Mouse (Mus musculus) mature B cell (primary cell): Measurements from ENCODE around the gene Chd5.

Source experiments
- in situ Hi-C: fragments of 300-500 bp; cut with MboI; formaldehyde crosslinking; loops from 2 replicates; pipeline ENCODE4 v1.14.3; 2019

Gene Chd5

DNA sequence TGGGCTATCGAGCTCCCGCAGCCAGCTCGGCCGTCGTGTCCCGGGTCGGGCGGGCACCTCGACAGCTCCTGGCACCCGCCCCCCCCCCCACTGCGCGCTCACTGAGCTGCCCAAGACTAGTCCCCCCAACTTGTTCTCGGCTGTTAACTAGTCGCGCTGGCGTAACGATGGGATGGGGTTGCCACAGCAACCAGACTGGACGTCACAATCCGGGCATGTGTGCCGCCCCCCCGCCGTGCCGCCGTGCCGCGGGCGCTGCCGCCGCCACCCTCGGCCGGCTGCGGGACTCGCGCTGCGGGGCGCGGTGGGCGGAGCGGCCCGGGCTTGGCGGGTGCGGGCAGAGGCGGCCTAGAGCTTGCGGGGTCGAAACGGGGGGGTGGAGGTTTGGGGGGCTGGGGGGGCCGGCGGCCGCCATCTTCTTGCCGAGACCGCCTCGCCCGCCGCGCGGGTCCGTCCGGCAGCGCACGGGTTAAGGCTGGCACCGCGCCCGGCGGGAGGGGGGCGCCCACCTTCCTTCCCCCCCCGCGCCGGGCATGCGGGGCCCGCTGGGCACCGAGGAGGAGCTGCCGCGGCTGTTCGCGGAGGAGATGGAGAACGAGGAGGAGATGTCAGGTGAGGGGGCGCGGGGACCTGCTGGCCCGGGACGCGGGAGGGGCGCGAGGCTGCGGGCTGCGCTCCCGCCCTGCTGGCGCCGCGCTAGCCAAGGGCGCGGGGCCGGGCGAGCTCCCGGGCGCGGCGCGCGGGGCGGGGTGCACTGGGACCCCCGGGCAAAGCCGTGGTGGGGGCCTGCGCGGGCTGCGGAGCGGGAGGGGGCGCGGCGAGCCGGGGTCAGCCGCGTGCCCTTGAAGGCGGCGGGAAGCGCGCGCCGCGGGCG lies at the start of gene Chd5:
Gene Chd5, plus strand, starts transcription at position 233 of the 874 bp plus-strand sequence.
- in situ Hi-C loops: no loop called here

- in situ Hi-C loops: loop anchor here (5.0 kb wide), 1 partner anchor 118 kb away; no protein-coding TSS in a partner anchor
These were observed 48.1 kb upstream of the Chd5 start for GRCm38 (mm10) chr4:152290385-152290784.

GRCm38 (mm10) chr4:152290991-152291390 lies 47.5 kb upstream of the Chd5 start:
- in situ Hi-C loops: loop anchor here (5.0 kb wide), 1 partner anchor 119 kb away; no protein-coding TSS in a partner anchor

GRCm38 (mm10) chr4:152291562-152291961 lies 46.9 kb upstream of the Chd5 start, which contains the start of gene Hes3:
Gene Hes3, minus strand, starts transcription at chr4:152291662.
- in situ Hi-C loops: loop anchor here (5.0 kb wide), 1 partner anchor 119 kb away; no protein-coding TSS in a partner anchor

GRCm38 (mm10) chr4:152292102-152292765 lies 46.2 kb upstream of the Chd5 start:
- in situ Hi-C loops: loop anchor here (5.0 kb wide), 1 partner anchor 120 kb away; no protein-coding TSS in a partner anchor

- in situ Hi-C loops: loop anchor here (5.0 kb wide), 1 partner anchor 122 kb away; no protein-coding TSS in a partner anchor
These were observed 44.1 kb upstream of the Chd5 start for GRCm38 (mm10) chr4:152294188-152294929.

GRCm38 (mm10) chr4:152295916-152296315 lies 42.5 kb upstream of the Chd5 start:
- in situ Hi-C loops: no loop called here

DNA sequence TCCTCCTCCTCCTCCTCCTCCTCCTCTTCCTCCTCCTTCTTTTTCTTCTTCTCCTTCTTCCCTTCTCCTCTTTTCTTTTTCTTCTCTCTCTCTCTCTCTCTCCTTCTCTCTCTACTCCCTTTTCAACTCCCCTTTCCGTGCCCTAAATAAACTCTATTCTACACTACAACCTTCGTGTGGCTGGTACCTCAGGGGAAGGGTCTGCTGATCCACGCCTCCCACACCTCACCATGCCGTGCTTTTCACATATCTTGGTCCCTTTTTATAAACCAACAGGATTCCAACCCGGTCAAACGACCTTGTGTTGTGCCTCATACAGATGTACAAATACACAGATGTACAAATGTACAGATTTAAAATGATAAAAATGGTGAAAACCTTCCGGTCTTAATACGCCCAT lies 42.1 kb upstream of the Chd5 start:
- in situ Hi-C loops: no loop called here

DNA sequence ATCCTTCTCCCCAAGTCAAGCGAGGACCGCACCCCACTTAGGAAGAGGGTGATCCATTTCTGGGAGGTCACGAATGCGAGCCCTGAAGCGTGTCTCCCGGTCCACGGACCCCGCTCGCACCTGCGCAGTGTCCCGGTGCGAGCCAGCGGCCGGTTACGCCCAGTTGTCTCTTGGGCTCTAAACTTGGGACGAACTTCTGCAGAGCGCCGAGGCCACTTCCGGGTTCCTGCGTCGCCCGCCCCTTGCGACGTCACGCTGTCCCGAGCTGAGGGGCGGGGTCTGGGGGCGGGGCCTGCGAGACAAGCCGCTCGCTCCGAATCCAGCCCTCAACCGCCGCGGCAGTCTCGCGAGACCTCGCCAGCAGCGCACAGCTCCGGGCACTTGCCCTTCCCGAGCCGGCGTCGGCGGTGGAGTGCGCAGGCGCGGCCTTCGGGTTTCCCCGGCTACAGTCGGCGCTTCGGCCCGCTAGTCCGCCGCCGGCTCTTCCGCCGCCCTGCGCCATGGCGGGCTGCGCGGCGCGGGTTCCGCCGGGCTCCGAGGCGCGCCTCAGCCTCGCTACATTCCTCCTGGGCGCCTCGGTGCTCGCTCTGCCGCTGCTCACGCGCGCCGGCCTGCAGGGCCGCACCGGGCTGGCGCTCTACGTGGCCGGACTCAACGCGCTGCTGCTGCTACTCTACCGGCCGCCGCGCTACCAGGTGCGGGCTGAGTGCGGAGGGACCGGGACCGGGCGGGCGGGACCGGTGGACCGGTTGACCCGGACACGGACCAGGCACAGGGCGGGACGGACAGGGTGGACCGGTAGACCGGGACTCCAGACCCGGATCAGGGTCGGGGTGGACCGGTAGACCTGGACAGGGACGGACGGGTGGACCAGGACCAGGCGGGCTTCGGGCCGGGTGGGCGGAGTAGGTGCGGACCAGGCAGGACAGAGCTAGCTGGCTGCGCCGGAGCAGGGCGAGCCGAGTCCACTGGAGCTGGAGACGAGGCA lies 41.3 kb upstream of the Chd5 start, which contains the start of gene Icmt:
Gene Icmt, plus strand, starts transcription at position 354 of the 988 bp plus-strand sequence.
- in situ Hi-C loops: no loop called here

DNA sequence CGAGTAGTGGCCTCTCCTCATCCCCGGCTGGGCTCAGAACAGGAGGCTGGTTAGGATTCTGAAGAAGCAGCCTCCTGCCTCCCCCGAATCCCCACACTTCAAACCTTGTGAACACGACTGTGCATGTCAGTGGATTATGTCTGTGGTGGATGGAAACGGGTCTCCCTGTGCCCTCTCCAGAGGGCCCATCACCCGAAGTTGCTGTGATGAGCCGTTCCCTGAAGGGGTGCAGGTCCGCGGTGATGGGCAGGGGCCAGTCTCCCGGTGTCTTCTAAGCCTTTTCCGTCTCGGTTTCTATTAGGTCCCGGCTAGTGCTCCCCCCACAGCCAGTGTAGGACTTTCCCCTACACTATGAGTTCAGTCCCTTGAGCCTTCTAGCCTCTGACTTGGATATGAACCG lies 39.6 kb upstream of the Chd5 start:
- in situ Hi-C loops: no loop called here

DNA sequence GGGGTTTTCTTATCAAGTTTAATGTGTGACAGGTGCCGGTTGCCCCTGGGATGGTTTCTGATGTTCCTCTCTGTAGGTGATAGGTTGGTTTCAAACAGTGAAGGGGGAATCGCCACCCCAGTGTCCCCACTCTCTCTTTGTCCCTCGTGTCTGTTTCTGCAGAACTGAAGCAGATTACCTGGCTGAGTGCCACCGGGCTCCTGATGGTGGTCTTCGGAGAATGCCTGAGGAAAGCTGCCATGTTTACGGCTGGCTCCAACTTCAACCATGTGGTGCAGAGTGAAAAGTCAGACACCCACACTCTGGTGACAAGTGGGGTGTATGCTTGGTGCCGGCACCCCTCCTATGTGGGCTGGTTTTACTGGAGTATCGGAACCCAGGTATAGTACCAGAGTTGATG lies 38.1 kb upstream of the Chd5 start:
- in situ Hi-C loops: no loop called here

DNA sequence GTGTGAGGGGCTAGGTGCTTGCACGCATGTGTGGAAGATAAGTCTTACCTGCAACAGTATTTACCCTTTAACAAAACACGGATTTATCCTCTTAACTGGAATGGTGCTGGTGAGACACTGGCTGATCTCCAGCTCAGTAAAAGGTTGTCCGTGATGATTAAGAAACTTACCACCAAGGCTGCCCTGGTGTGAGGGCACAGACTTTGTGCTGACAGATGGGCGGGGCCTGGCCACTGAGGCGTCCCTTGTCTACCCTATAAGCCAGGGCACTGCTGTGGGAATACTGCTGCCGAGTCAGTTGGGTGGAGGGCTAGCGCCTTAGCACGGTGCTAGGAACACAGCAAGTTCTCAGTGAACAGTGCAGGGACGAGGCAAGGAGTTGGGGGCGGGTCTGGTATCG lies 36.4 kb upstream of the Chd5 start:
- in situ Hi-C loops: no loop called here

DNA sequence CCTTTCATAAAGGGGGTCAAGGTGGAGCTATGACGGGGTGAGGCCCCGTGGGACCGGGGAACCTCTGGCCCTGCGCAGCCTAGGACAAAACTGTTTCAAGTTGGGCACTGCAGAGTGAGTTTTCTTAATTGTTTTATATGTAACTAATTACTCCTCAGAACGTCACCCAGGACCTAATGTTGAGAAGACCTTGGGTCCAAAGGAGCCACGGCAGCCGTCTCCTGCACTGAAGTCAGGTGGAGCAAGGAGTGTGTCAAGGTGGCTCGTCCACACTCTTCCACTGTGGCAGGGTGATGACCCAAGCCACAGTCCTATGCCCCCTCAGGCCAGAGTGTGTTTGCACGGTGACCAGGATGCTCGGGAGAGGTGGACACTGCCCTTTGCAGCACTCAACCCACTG lies 35.3 kb upstream of the Chd5 start:
- in situ Hi-C loops: no loop called here

DNA sequence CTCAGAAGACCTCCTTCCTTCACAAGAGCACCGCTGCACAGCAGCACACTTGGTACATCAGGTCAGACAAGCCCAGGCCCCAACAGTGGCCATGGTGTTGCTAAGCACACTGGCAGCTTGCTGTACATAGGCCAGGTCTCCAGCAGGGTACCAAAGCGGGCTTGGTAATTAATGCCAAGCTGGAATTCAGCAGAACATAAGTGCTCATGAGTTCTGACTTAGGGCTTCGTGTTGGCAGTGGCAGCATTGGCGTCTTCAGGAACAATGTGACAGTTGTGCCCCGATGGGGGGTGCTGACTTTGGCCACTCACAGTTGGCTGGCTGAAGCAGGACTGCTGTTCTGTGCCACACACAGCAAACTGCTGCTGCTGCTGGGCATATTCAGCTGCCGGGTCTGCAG lies 33.8 kb upstream of the Chd5 start:
- in situ Hi-C loops: no loop called here

DNA sequence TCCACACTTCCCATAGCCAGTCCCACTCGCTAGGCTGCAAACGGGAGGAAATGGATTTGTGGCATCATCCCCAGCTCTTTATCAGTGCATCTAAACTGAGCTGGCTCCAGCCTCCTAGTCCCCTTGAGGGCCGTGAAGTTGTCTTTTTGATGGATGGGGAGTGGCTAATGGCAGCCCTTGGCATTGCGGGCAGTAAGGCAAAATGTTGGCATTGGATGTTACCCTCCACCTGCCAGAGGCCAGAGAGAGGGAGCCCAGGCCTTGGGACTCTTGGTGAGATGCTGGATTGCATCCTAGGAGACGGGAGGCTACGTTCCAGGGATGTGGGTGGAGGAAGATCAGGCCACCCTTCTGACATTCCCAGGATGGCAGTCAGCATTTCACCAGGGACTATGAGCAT lies 32.5 kb upstream of the Chd5 start:
- in situ Hi-C loops: no loop called here

DNA sequence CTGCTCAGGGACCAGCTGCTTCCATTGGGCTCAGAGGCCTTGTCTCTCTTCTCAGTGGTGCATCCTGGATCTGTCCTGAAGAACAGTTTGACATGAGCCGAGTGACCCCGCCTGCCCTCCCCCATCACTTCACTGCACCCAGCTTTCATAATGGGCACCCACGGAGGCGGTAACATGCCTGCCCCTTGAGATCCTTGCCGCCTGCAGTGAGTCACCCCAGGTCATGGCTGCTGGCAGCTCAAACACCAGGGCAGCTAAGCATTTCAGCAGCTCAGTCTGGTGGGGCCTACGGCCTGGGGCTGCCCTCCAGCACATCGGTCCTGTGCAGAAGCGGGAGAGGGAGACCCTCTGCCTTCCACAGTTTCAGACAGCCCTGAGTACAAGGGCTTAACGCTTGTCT lies 30.9 kb upstream of the Chd5 start:
- in situ Hi-C loops: no loop called here

DNA sequence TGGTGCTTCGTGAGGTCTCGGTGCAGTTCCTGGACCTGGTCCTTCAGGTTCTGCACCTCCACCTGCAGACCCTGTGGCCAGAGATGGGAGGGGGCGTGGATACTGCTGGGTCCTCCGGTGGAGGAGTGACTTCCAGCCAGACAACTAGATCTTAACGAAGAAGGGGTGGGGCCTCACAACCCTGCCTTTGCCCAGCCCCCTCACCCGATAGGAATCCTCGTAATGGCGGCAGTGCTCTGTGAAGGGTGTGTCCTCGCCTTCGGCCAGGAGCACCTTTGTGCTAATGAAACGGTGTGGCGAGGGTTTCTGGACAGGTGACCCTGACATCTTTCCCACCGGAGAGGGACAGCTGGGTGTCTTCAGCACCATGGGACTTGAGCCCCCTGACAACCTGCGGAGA lies 26.3 kb upstream of the Chd5 start:
- in situ Hi-C loops: no loop called here

DNA sequence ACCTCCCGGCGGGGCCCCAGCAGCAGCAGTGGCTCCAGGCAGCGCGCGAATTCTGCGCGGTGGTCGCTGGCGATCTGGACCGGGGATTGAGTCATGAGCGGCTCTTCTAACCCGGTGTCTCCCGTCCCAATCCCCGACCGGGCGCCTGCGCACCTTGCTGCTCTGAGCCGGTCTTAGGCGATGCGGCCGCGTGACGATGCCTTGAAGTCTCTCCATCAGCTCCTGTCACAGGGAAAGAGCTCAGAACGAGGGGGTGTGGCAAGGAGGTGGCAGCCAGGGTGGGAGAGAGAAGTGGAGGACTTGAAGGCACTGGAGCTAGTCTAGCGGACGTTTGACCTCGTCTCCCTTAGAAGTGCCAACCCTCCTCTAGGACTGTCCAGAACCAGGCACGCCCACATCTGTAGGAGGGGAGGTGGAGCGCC lies 25.2 kb upstream of the Chd5 start:
- in situ Hi-C loops: no loop called here

DNA sequence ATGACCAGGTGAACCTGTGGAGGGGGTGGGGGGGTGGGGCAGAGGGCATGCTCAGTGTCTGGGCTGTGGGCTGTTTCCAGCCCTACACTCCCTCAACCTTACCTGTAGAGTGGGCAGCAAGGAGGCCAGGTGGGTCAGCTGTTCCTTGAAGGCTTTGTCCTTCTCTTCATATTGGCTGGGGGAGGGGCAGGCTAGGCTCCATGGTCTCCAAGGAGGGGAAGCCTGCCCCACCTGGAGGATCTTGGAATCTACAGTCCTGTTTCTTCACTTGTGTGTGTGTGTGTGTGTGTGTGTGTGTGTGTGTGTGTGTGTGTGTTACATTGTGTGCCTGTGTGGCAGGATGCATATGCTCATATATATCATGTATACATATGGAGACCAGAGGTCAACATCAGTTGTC lies 24.5 kb upstream of the Chd5 start:
- in situ Hi-C loops: no loop called here

- in situ Hi-C loops: no loop called here
These were observed 22.8 kb upstream of the Chd5 start for GRCm38 (mm10) chr4:152315498-152316213.
